Mouse (Mus musculus): ENCODE results near the gene Aig1. TPM values are rescaled to one million over a fixed set of nuclear protein-coding genes. Genes with fewer than 3 reads are reported as not detected.
"Not testable (repeated sequence)": the region's sequence is repeated elsewhere in the genome, so short reads cannot be mapped to it uniquely, and the experiment has no call there.

The Aig1 gene
- total RNA-seq (2014; rRNA removed) = 103 and 129 TPM in 2 replicates
- 79.9 and 98.2 TPM in 2 replicates for polyA plus RNA-seq (2015; fragmentation: Nextera tagmentation; extraction: Ambion mirVana)

- H3K27ac ChIP-seq (ENCODE audit: low read depth, low read length) = peak within 1 kb of the TSS; percentile 82
- peak; percentile 78 for DNase-seq
- H3K36me3 ChIP-seq (ENCODE audit: insufficient read depth) = no peaks in the 10 kb centered on the region
- H3K4me1 ChIP-seq (ENCODE audit: insufficient read depth) = 0 out of 2 replicates have a peak, but pooled peaks cover 7% of the 10 kb centered on the region
- H3K4me3 ChIP-seq (ENCODE audit: low read depth, low read length) = peak within 1 kb of the TSS; percentile 85
- WGBS = 3% methylated on average over 50 of the region's 77 CpGs
- H3K9me3 ChIP-seq (ENCODE audit: low read length) = no peaks in the 10 kb centered on the region
- H3K27me3 ChIP-seq (ENCODE audit: insufficient read depth, low read length) = no peaks in the 10 kb centered on the region
- peak within 1 kb of the TSS; percentile 93 for H3K9ac ChIP-seq
- no peak for TF ChIP-seq CTCF (IDR thresholded peaks at IDR 0.05; ENCODE audit: low read depth)
- ATAC-seq = peak; percentile 95
- H3K4me2 ChIP-seq (ENCODE audit: low read depth) = peak within 1 kb of the TSS; percentile 73
Observed at GRCm38 (mm10) chr10:13868371-13869321, at the start of gene Aig1. Aig1 (minus strand) TSS chr10:13868980.

- no peaks in the 10 kb centered on the region for H3K27me3 ChIP-seq (ENCODE audit: insufficient read depth, low read length)
Observed at GRCm38 (mm10) chr10:13916645-13917342, 48.0 kb upstream of the Aig1 start.

GRCm38 (mm10) chr10:13915211-13915610 lies 46.4 kb upstream of the Aig1 start:
- no peak for DNase-seq
- H3K4me3 ChIP-seq (ENCODE audit: low read depth, low read length) = no peak overlapping the region
- 70% methylated on average over 3 of the region's 3 CpGs for WGBS
- no peak overlapping the region for H3K27ac ChIP-seq (ENCODE audit: low read depth, low read length)
- no peak for TF ChIP-seq CTCF (IDR thresholded peaks at IDR 0.05; ENCODE audit: low read depth)
- no peak overlapping the region for H3K4me2 ChIP-seq (ENCODE audit: low read depth)
- H3K36me3 ChIP-seq (ENCODE audit: insufficient read depth) = no peaks in the 10 kb centered on the region
- ATAC-seq = no peak; the same call in 1 of the 2 replicates
- H3K9me3 ChIP-seq (ENCODE audit: low read length) = no peaks in the 10 kb centered on the region
- H3K4me1 ChIP-seq (ENCODE audit: insufficient read depth) = no peaks in the 10 kb centered on the region
- no peaks in the 10 kb centered on the region for H3K27me3 ChIP-seq (ENCODE audit: insufficient read depth, low read length)
- no peak overlapping the region for H3K9ac ChIP-seq

More at GRCm38 (mm10) chr10:13916645-13917342, 48.0 kb upstream of the Aig1 start:
- no peak for TF ChIP-seq CTCF (IDR thresholded peaks at IDR 0.05; ENCODE audit: low read depth)
- peak; percentile 86 for ATAC-seq
- 14% methylated on average over 12 of the region's 12 CpGs for WGBS
- H3K9ac ChIP-seq = no peak overlapping the region
- no peaks in the 10 kb centered on the region for H3K9me3 ChIP-seq (ENCODE audit: low read length)
- no peak overlapping the region for H3K4me3 ChIP-seq (ENCODE audit: low read depth, low read length)
- no peaks in the 10 kb centered on the region for H3K4me1 ChIP-seq (ENCODE audit: insufficient read depth)
- DNase-seq = peak; percentile 50
- H3K27ac ChIP-seq (ENCODE audit: low read depth, low read length) = no peak overlapping the region
- H3K36me3 ChIP-seq (ENCODE audit: insufficient read depth) = no peaks in the 10 kb centered on the region
- peak overlapping the region; percentile 14; the same call in 1 of the 2 replicates for H3K4me2 ChIP-seq (ENCODE audit: low read depth)

- DNase-seq (no peak), ATAC-seq (no peak)
- Histone ChIP-seq H3K9me3 (ENCODE audit: low read length) (no peaks in the 10 kb centered on the region), H3K4me3 (ENCODE audit: low read depth, low read length) (no peak overlapping the region), H3K27me3 (ENCODE audit: insufficient read depth, low read length) (no peaks in the 10 kb centered on the region), H3K9ac (no peak overlapping the region), H3K27ac (ENCODE audit: low read depth, low read length) (no peak overlapping the region), H3K4me2 (ENCODE audit: low read depth) (no peak overlapping the region), H3K36me3 (ENCODE audit: insufficient read depth) (no peaks in the 10 kb centered on the region), H3K4me1 (ENCODE audit: insufficient read depth) (no peaks in the 10 kb centered on the region)
- no peak for TF ChIP-seq CTCF (IDR thresholded peaks at IDR 0.05; ENCODE audit: low read depth)
Observed at GRCm38 (mm10) chr10:13913689-13914088, 44.9 kb upstream of the Aig1 start.

- ATAC-seq (peak; percentile 47; the same call in 1 of the 2 replicates), DNase-seq (peak; percentile 22)
- WGBS = 57% methylated on average over 8 of the region's 8 CpGs
- H3K27ac ChIP-seq (ENCODE audit: low read depth, low read length) = no peak overlapping the region
- no peaks in the 10 kb centered on the region for H3K4me1 ChIP-seq (ENCODE audit: insufficient read depth)
- no peak overlapping the region for H3K4me2 ChIP-seq (ENCODE audit: low read depth)
- H3K4me3 ChIP-seq (ENCODE audit: low read depth, low read length) = no peak overlapping the region
- H3K9me3 ChIP-seq (ENCODE audit: low read length) = no peaks in the 10 kb centered on the region
- H3K36me3 ChIP-seq (ENCODE audit: insufficient read depth) = no peaks in the 10 kb centered on the region
- H3K9ac ChIP-seq = no peak overlapping the region
- TF ChIP-seq CTCF (IDR thresholded peaks at IDR 0.05; ENCODE audit: low read depth) = no peak
- H3K27me3 ChIP-seq (ENCODE audit: insufficient read depth, low read length) = no peaks in the 10 kb centered on the region
Observed at GRCm38 (mm10) chr10:13906261-13906741, 37.5 kb upstream of the Aig1 start.

- Histone ChIP-seq H3K4me1 (ENCODE audit: insufficient read depth) (no peaks in the 10 kb centered on the region), H3K9me3 (ENCODE audit: low read length) (no peaks in the 10 kb centered on the region), H3K4me3 (ENCODE audit: low read depth, low read length) (no peak overlapping the region), H3K4me2 (ENCODE audit: low read depth) (no peak overlapping the region), H3K36me3 (ENCODE audit: insufficient read depth) (no peaks in the 10 kb centered on the region), H3K27me3 (ENCODE audit: insufficient read depth, low read length) (no peaks in the 10 kb centered on the region), H3K27ac (ENCODE audit: low read depth, low read length) (no peak overlapping the region), H3K9ac (no peak overlapping the region)
- no peak for ATAC-seq
- WGBS = 94% methylated on average over 9 of the region's 9 CpGs
- no peak for DNase-seq
- TF ChIP-seq CTCF (IDR thresholded peaks at IDR 0.05; ENCODE audit: low read depth) = no peak
Observed at GRCm38 (mm10) chr10:13905618-13906017, 36.8 kb upstream of the Aig1 start.

GRCm38 (mm10) chr10:13892762-13893161 lies 24.0 kb upstream of the Aig1 start:
- not testable (repeated sequence) for ATAC-seq; H3K27ac ChIP-seq (ENCODE audit: low read depth, low read length); H3K9ac ChIP-seq; H3K9me3 ChIP-seq (ENCODE audit: low read length); H3K36me3 ChIP-seq (ENCODE audit: insufficient read depth); H3K4me2 ChIP-seq (ENCODE audit: low read depth); H3K4me1 ChIP-seq (ENCODE audit: insufficient read depth); DNase-seq; H3K4me3 ChIP-seq (ENCODE audit: low read depth, low read length); H3K27me3 ChIP-seq (ENCODE audit: insufficient read depth, low read length)
- 94% methylated on average over 6 of the region's 7 CpGs for WGBS
